Mouse (Mus musculus): Measurements from ENCODE around the gene Hnrnpl.
A peak's percentile ranks its signal among the peaks of the same experiment; 100 is the strongest.

Gene Hnrnpl

GRCm38 (mm10) chr7:28812436-28812835, 4.1 kb downstream of the Hnrnpl start:
- no peak for DNase-seq (ENCODE audit: low spot score)

- DNase-seq (ENCODE audit: low spot score), result no peak
Observed at GRCm38 (mm10) chr7:28812949-28813348, 4.6 kb downstream of the Hnrnpl start.

GRCm38 (mm10) chr7:28814306-28815034, 6.1 kb downstream of the Hnrnpl start:
- no peak for DNase-seq (ENCODE audit: low spot score)

- no peak for DNase-seq (ENCODE audit: low spot score)
Observed at GRCm38 (mm10) chr7:28815230-28815629, 6.9 kb downstream of the Hnrnpl start.

GRCm38 (mm10) chr7:28816201-28816600, 7.9 kb downstream of the Hnrnpl start:
- no peak for DNase-seq (ENCODE audit: low spot score)

- no peak for DNase-seq (ENCODE audit: low spot score)
Observed at GRCm38 (mm10) chr7:28816920-28817319, 8.6 kb downstream of the Hnrnpl start.

- no peak for DNase-seq (ENCODE audit: low spot score)
Observed at GRCm38 (mm10) chr7:28817524-28817923, 9.2 kb downstream of the Hnrnpl start.

GRCm38 (mm10) chr7:28817957-28818356, 9.6 kb downstream of the Hnrnpl start:
- no peak for DNase-seq (ENCODE audit: low spot score)

- DNase-seq (ENCODE audit: low spot score), result no peak
Observed at GRCm38 (mm10) chr7:28818436-28818835, 10.1 kb downstream of the Hnrnpl start.

GRCm38 (mm10) chr7:28818861-28819452, 10.6 kb downstream of the Hnrnpl start:
- no peak for DNase-seq (ENCODE audit: low spot score)

GRCm38 (mm10) chr7:28819571-28819970, 11.2 kb downstream of the Hnrnpl start:
- no peak for DNase-seq (ENCODE audit: low spot score)

GRCm38 (mm10) chr7:28820358-28821260, 12.3 kb downstream of the Hnrnpl start:
- peak; percentile 71 for DNase-seq (ENCODE audit: low spot score)

GRCm38 (mm10) chr7:28821261-28821831, 13.0 kb downstream of the Hnrnpl start:
- DNase-seq (ENCODE audit: low spot score), result no peak

GRCm38 (mm10) chr7:28822556-28822955, 14.2 kb downstream of the Hnrnpl start:
- no peak for DNase-seq (ENCODE audit: low spot score)

- DNase-seq (ENCODE audit: low spot score), result no peak
Observed at GRCm38 (mm10) chr7:28822993-28823903, 14.9 kb downstream of the Hnrnpl start.

GRCm38 (mm10) chr7:28823932-28824331, 15.6 kb downstream of the Hnrnpl start:
- DNase-seq (ENCODE audit: low spot score), result no peak

- DNase-seq (ENCODE audit: low spot score), result peak; percentile 94
Observed at GRCm38 (mm10) chr7:28824941-28825685, 16.8 kb downstream of the Hnrnpl start, which contains the start of gene Ech1. Gene Ech1, plus strand, starts transcription at chr7:28825217.

- DNase-seq (ENCODE audit: low spot score), result no peak
Observed at GRCm38 (mm10) chr7:28825686-28826401, 17.5 kb downstream of the Hnrnpl start.

GRCm38 (mm10) chr7:28826402-28826772, 18.0 kb downstream of the Hnrnpl start:
- no peak for DNase-seq (ENCODE audit: low spot score)

- DNase-seq (ENCODE audit: low spot score), result peak; percentile 50
Observed at GRCm38 (mm10) chr7:28827338-28827737, 19.0 kb downstream of the Hnrnpl start.

Measured in lung, postnatal 25 days (tissue).